Mouse (Mus musculus): ENCODE results near the gene Abce1.

GRCm38 (mm10) chr8:79635491-79635890 lies 76.0 kb downstream of the Abce1 start:
- TF ChIP-seq HCFC1 (IDR thresholded peaks at IDR 0.05; ENCODE audit: borderline replicate concordance, insufficient read depth, low read length): no peak
- no peak for TF ChIP-seq ZC3H11A (IDR thresholded peaks at IDR 0.05; ENCODE audit: borderline replicate concordance, low read depth, low read length)

Data from ES-E14 (cell line).